Mouse (Mus musculus) thymus, adult 2 months (tissue): Measurements from ENCODE around the gene Tcp10b. TPM values are rescaled to one million over a fixed set of nuclear protein-coding genes. Genes with fewer than 3 reads are reported as not detected.
"Not testable (repeated sequence)": the region's sequence is repeated elsewhere in the genome, so short reads cannot be mapped to it uniquely, and the experiment has no call there.

Experiments
- DNase-seq: peaks from one replicate; pipeline ENCODE4 v3.0.0; 2021
- H3K27ac ChIP-seq: fragments of 200-500 bp; 2 replicates; pipeline ENCODE4 v1.5.1; 2012; ENCODE audit warnings: low read length, control low read depth; ENCODE audit not compliant: control insufficient read depth, insufficient read depth
- H3K27me3 ChIP-seq: fragments of 200-500 bp; 2 replicates; pipeline ENCODE4 v1.6.1; 2012; ENCODE audit warnings: mild to moderate bottlenecking, low read length, moderate library complexity, mixed read lengths; ENCODE audit not compliant: control insufficient read depth, insufficient read depth
- H3K36me3 ChIP-seq: fragments of 200-500 bp; 2 replicates; pipeline ENCODE4 v1.6.1; 2012; ENCODE audit warnings: mild to moderate bottlenecking, low read length, moderate library complexity; ENCODE audit not compliant: control insufficient read depth, insufficient read depth
- H3K4me1 ChIP-seq: fragments of 200-500 bp; replicated peaks from 2 replicates; pipeline ENCODE4 v1.6.1; 2012; ENCODE audit warnings: low read length; ENCODE audit not compliant: control insufficient read depth, insufficient read depth
- H3K4me3 ChIP-seq: fragments of 200-500 bp; 2 replicates; pipeline ENCODE4 v1.5.1; 2012; ENCODE audit warnings: mild to moderate bottlenecking, low read length, control low read depth, moderate library complexity; ENCODE audit not compliant: control insufficient read depth, insufficient read depth
- CTCF ChIP-seq: fragments of 200-500 bp; IDR thresholded peaks from 2 replicates; pipeline ENCODE4 v1.5.1; 2012; ENCODE audit warnings: mild to moderate bottlenecking, control low read depth, low read length, moderate library complexity, borderline replicate concordance; ENCODE audit not compliant: control insufficient read depth, poor library complexity, insufficient read depth; ENCODE audit errors: extremely low read depth
- POLR2A ChIP-seq: fragments of 200-500 bp; IDR thresholded peaks from 2 replicates; pipeline ENCODE4 v1.6.1; 2012; ENCODE audit warnings: mild to moderate bottlenecking, low read length, control low read depth, moderate library complexity; ENCODE audit not compliant: control insufficient read depth, poor library complexity, insufficient read depth; ENCODE audit errors: extremely low read depth
- WGBS: fragments of 180-500 bp; shearing (Covaris S2); methylation state at CpG from one replicate; pipeline ENCODE4 v1.1.7; 2018; 5-methylcytosine and 5-hydroxymethylcytosine counted together
- polyA plus RNA-seq: library from polyadenylated mRNA; depleted of rRNA; stranded (reverse); fragments of >200 nt; gene quantifications from 2 replicates; pipeline ENCODE4 v1.2.3, GENCODE M21; 2012; rRNA removed

Gene Tcp10b
- 0.06 and 0.16 TPM in 2 replicates for polyA plus RNA-seq

GRCm38 (mm10) chr17:13060804-13061203 lies at the start of gene Tcp10b:
TSS of gene Tcp10b (plus strand) at chr17:13061104.
- not testable (repeated sequence) for H3K4me3 ChIP-seq, H3K4me1 ChIP-seq, DNase-seq, H3K27me3 ChIP-seq, H3K36me3 ChIP-seq, H3K27ac ChIP-seq
- WGBS: 89% methylated on average over 4 of the region's 4 CpGs

GRCm38 (mm10) chr17:13013316-13013715 lies 47.6 kb upstream of the Tcp10b start:
- 89% methylated on average over 3 of the region's 3 CpGs for WGBS
- H3K27me3 ChIP-seq: no peaks in the 10 kb centered on the region
- no peak for DNase-seq
- H3K4me1 ChIP-seq: peaks cover 4% of the 10 kb centered on the region
- H3K27ac ChIP-seq: no peak overlapping the region
- TF ChIP-seq POLR2A: no peak
- no peak for TF ChIP-seq CTCF
- peaks cover 21% of the 10 kb centered on the region for H3K36me3 ChIP-seq
- H3K4me3 ChIP-seq: no peak overlapping the region

- 97% methylated on average over 4 of the region's 12 CpGs for WGBS
- not testable (repeated sequence) for DNase-seq, H3K4me3 ChIP-seq, H3K27me3 ChIP-seq, H3K27ac ChIP-seq, H3K36me3 ChIP-seq, H3K4me1 ChIP-seq
These were observed 24.2 kb upstream of the Tcp10b start for GRCm38 (mm10) chr17:13036627-13037192.

GRCm38 (mm10) chr17:13043846-13044673 lies 16.8 kb upstream of the Tcp10b start:
- WGBS: 29% methylated on average over 4 of the region's 4 CpGs
- not testable (repeated sequence) for H3K27ac ChIP-seq, H3K27me3 ChIP-seq, H3K4me3 ChIP-seq, H3K4me1 ChIP-seq, H3K36me3 ChIP-seq
- peak; percentile 35 for DNase-seq

- H3K4me1 ChIP-seq, H3K27me3 ChIP-seq, H3K27ac ChIP-seq, DNase-seq, H3K4me3 ChIP-seq, H3K36me3 ChIP-seq: not testable (repeated sequence)
- WGBS: 71% methylated on average over 3 of the region's 8 CpGs
These were observed 8.6 kb upstream of the Tcp10b start, which contains the start of gene Gpr31b for GRCm38 (mm10) chr17:13052124-13052813. TSS of gene Gpr31b (minus strand) at chr17:13052296.

GRCm38 (mm10) chr17:13062882-13063281 lies 2.0 kb downstream of the Tcp10b start:
- H3K4me3 ChIP-seq, H3K36me3 ChIP-seq, H3K4me1 ChIP-seq, H3K27ac ChIP-seq, DNase-seq, H3K27me3 ChIP-seq: not testable (repeated sequence)
- WGBS: 96% methylated on average over 6 of the region's 7 CpGs

GRCm38 (mm10) chr17:13067864-13068385 lies 7.0 kb downstream of the Tcp10b start:
- not testable (repeated sequence) for H3K4me1 ChIP-seq, DNase-seq, H3K27me3 ChIP-seq, H3K27ac ChIP-seq, H3K36me3 ChIP-seq, H3K4me3 ChIP-seq
- 97% methylated on average over 2 of the region's 4 CpGs for WGBS

- H3K27me3 ChIP-seq, H3K27ac ChIP-seq, DNase-seq, H3K4me3 ChIP-seq, H3K4me1 ChIP-seq, H3K36me3 ChIP-seq: not testable (repeated sequence)
- WGBS: 6% methylated on average over 5 of the region's 5 CpGs
These were observed 8.3 kb downstream of the Tcp10b start for GRCm38 (mm10) chr17:13069227-13069626.

GRCm38 (mm10) chr17:13091510-13091909 lies 30.6 kb downstream of the Tcp10b start:
- not testable (repeated sequence) for DNase-seq, H3K4me3 ChIP-seq, H3K27me3 ChIP-seq, H3K4me1 ChIP-seq, H3K27ac ChIP-seq, H3K36me3 ChIP-seq
- WGBS: 83% methylated on average over 1 of the region's 1 CpGs

GRCm38 (mm10) chr17:13092100-13092764 lies 31.3 kb downstream of the Tcp10b start:
- H3K4me3 ChIP-seq, H3K36me3 ChIP-seq, H3K4me1 ChIP-seq, DNase-seq, H3K27ac ChIP-seq, H3K27me3 ChIP-seq: not testable (repeated sequence)
- 78% methylated on average over 8 of the region's 8 CpGs for WGBS
